Mouse (Mus musculus): ENCODE measurements around the gene Btg1-ps2. TPM values are rescaled to one million over a fixed set of nuclear protein-coding genes. Genes with fewer than 3 reads are reported as not detected.

Gene Btg1-ps2
- polyA plus RNA-seq, 1 experiment from 2014 or later: not detected

GRCm38 (mm10) chrX:38008756-38009155, 34.2 kb downstream of the Btg1-ps2 start:
- H3K27ac ChIP-seq (ENCODE audit: low read length): no peak overlapping the region
- ATAC-seq (no peak), DNase-seq (ENCODE audit: low spot score) (no peak)
- no peak overlapping the region for H3K4me2 ChIP-seq (replicated peaks; ENCODE audit: low read depth, low read length)
- H3K9ac ChIP-seq (replicated peaks; ENCODE audit: low read depth): no peak overlapping the region
- no peak overlapping the region for H3K4me3 ChIP-seq (ENCODE audit: low read depth, low read length)
- no peaks in the 10 kb centered on the region for H3K27me3 ChIP-seq (replicated peaks; ENCODE audit: insufficient read depth, low read length)
- no peaks in the 10 kb centered on the region for H3K9me3 ChIP-seq (ENCODE audit: low read length)
- no peaks in the 10 kb centered on the region for H3K36me3 ChIP-seq (ENCODE audit: insufficient read depth, low read length)
- TF ChIP-seq CTCF (IDR thresholded peaks at IDR 0.05) (no peak), EP300 (IDR thresholded peaks at IDR 0.05) (no peak)
- 53% methylated on average over 2 of the region's 2 CpGs for WGBS
- H3K4me1 ChIP-seq (ENCODE audit: insufficient read depth, low read depth, low read length): no peaks in the 10 kb centered on the region

Other genes with a start within 250 kb of the Btg1-ps2 start
- gene Rhox5, start 238.3 kb downstream of the Btg1-ps2 start, polyA plus RNA-seq (2015; fragmentation: Nextera tagmentation; extraction: Ambion mirVana): 1.1 and 1.5 TPM in 2 replicates
- not detected in 2 replicates for gene Rhox6, start 216.2 kb downstream of the Btg1-ps2 start, polyA plus RNA-seq (2015; fragmentation: Nextera tagmentation; extraction: Ambion mirVana)
- not detected in 2 replicates for gene Rhox7a, start 211.4 kb downstream of the Btg1-ps2 start, polyA plus RNA-seq (2015; fragmentation: Nextera tagmentation; extraction: Ambion mirVana)
- not detected in 2 replicates for gene Rhox8, start 164.2 kb downstream of the Btg1-ps2 start, polyA plus RNA-seq (2015; fragmentation: Nextera tagmentation; extraction: Ambion mirVana)
- gene Rhox7b, start 145.9 kb downstream of the Btg1-ps2 start, polyA plus RNA-seq (2015; fragmentation: Nextera tagmentation; extraction: Ambion mirVana): not detected in 2 replicates
- not detected in 2 replicates for gene Rhox9, start 141.3 kb downstream of the Btg1-ps2 start, polyA plus RNA-seq (2015; fragmentation: Nextera tagmentation; extraction: Ambion mirVana)
- gene Btg1-ps1, start 24.3 kb downstream of the Btg1-ps2 start, polyA plus RNA-seq (2015; fragmentation: Nextera tagmentation; extraction: Ambion mirVana): not detected in 2 replicates
- not detected in 2 replicates for gene Rhox10, start 23.4 kb upstream of the Btg1-ps2 start, polyA plus RNA-seq (2015; fragmentation: Nextera tagmentation; extraction: Ambion mirVana)
- gene Rhox11, start 42.0 kb upstream of the Btg1-ps2 start, polyA plus RNA-seq (2015; fragmentation: Nextera tagmentation; extraction: Ambion mirVana): not detected in 2 replicates
- gene Rhox12, start 67.8 kb upstream of the Btg1-ps2 start, polyA plus RNA-seq (2015; fragmentation: Nextera tagmentation; extraction: Ambion mirVana): not detected in 2 replicates
- gene Rhox13, start 78.1 kb upstream of the Btg1-ps2 start, polyA plus RNA-seq (2015; fragmentation: Nextera tagmentation; extraction: Ambion mirVana): not detected in 2 replicates
- 1.8 and 2.0 TPM in 2 replicates for gene Zbtb33, start 146.7 kb upstream of the Btg1-ps2 start, polyA plus RNA-seq (2015; fragmentation: Nextera tagmentation; extraction: Ambion mirVana)
- gene Tmem255a, start 209.3 kb upstream of the Btg1-ps2 start, polyA plus RNA-seq (2015; fragmentation: Nextera tagmentation; extraction: Ambion mirVana): 6.7 and 7.7 TPM in 2 replicates